Mouse (Mus musculus): Measurements from ENCODE around the gene Magi1. TPM values are rescaled to one million over a fixed set of nuclear protein-coding genes. Genes with fewer than 3 reads are reported as not detected.
"Not testable (repeated sequence)": the region's sequence is repeated elsewhere in the genome, so short reads cannot be mapped to it uniquely, and the experiment has no call there.

Magi1 gene
- polyA plus RNA-seq, 1 experiment from 2014 or later, result 36.2 TPM

GRCm38 (mm10) chr6:93648581-93649230, 635.0 kb downstream of the Magi1 start:
- WGBS, result 88% methylated on average over 8 of the region's 8 CpGs
- no peaks in the 10 kb centered on the region for H3K9me3 ChIP-seq (ENCODE audit: control insufficient read depth, low read length)
- H3K9ac ChIP-seq (replicated peaks; ENCODE audit: low read depth, low read length), result no peak overlapping the region
- no peak for ATAC-seq
- H3K4me2 ChIP-seq (ENCODE audit: low read length), result no peak overlapping the region
- H3K27me3 ChIP-seq (replicated peaks; ENCODE audit: control insufficient read depth, insufficient read depth, low read length), result no peaks in the 10 kb centered on the region
- no peak overlapping the region for H3K27ac ChIP-seq (ENCODE audit: low read length)
- no peak overlapping the region for H3K4me3 ChIP-seq (replicated peaks; ENCODE audit: low read length)
- no peaks in the 10 kb centered on the region for H3K36me3 ChIP-seq (ENCODE audit: control insufficient read depth, insufficient read depth)
- H3K4me1 ChIP-seq (replicated peaks; ENCODE audit: control insufficient read depth, insufficient read depth, low read length), result no peaks in the 10 kb centered on the region

GRCm38 (mm10) chr6:93629735-93630291, 653.9 kb downstream of the Magi1 start:
- WGBS, result 80% methylated on average over 5 of the region's 5 CpGs
- H3K36me3 ChIP-seq (ENCODE audit: control insufficient read depth, insufficient read depth), result not testable (repeated sequence)

GRCm38 (mm10) chr6:93627200-93627599, 656.5 kb downstream of the Magi1 start:
- no peak overlapping the region for H3K4me3 ChIP-seq (replicated peaks; ENCODE audit: low read length)
- no peaks in the 10 kb centered on the region for H3K4me1 ChIP-seq (replicated peaks; ENCODE audit: control insufficient read depth, insufficient read depth, low read length)
- no peak for ATAC-seq
- WGBS, result 91% methylated on average over 5 of the region's 5 CpGs
- no peak overlapping the region for H3K27ac ChIP-seq (ENCODE audit: low read length)
- H3K4me2 ChIP-seq (ENCODE audit: low read length), result no peak overlapping the region
- no peak overlapping the region for H3K9ac ChIP-seq (replicated peaks; ENCODE audit: low read depth, low read length)
- no peaks in the 10 kb centered on the region for H3K27me3 ChIP-seq (replicated peaks; ENCODE audit: control insufficient read depth, insufficient read depth, low read length)
- H3K9me3 ChIP-seq (ENCODE audit: control insufficient read depth, low read length), result no peaks in the 10 kb centered on the region
- H3K36me3 ChIP-seq (ENCODE audit: control insufficient read depth, insufficient read depth), result no peaks in the 10 kb centered on the region

More at GRCm38 (mm10) chr6:93629735-93630291, 653.9 kb downstream of the Magi1 start:
- H3K27me3 ChIP-seq (replicated peaks; ENCODE audit: control insufficient read depth, insufficient read depth, low read length); H3K9ac ChIP-seq (replicated peaks; ENCODE audit: low read depth, low read length); H3K4me3 ChIP-seq (replicated peaks; ENCODE audit: low read length); H3K4me1 ChIP-seq (replicated peaks; ENCODE audit: control insufficient read depth, insufficient read depth, low read length); H3K4me2 ChIP-seq (ENCODE audit: low read length); H3K27ac ChIP-seq (ENCODE audit: low read length); H3K9me3 ChIP-seq (ENCODE audit: control insufficient read depth, low read length); ATAC-seq: not testable (repeated sequence)

Other genes with a start within 250 kb of the Magi1 start
- 8.0 and 8.6 TPM in 2 replicates for gene Slc25a26, start 216.4 kb upstream of the Magi1 start, polyA plus RNA-seq (2015; fragmentation: Nextera tagmentation; extraction: Ambion mirVana)

All from forebrain, embryonic 16.5 days (tissue).